Mouse (Mus musculus) kidney, adult 11 months (tissue): ENCODE results near the gene Gm20503.

ENCODE experiments used
- DNase-seq: peaks from one replicate; pipeline ENCODE4 v3.0.0; 2022

Gene Gm20503

GRCm38 (mm10) chr4:59002948-59003805 is at the start of gene Gm20503:
Gm20503 (plus strand) TSS chr4:59003210.
- DNase-seq: peak; percentile 89

GRCm38 (mm10) chr4:58961719-58962118 is 41.3 kb upstream of the Gm20503 start:
- DNase-seq: no peak

- DNase-seq: no peak
Measured at GRCm38 (mm10) chr4:58963271-58963670, 39.7 kb upstream of the Gm20503 start.

- no peak for DNase-seq
Measured at GRCm38 (mm10) chr4:58965136-58965535, 37.9 kb upstream of the Gm20503 start.

- no peak for DNase-seq
Measured at GRCm38 (mm10) chr4:58970678-58971077, 32.3 kb upstream of the Gm20503 start.

GRCm38 (mm10) chr4:58975711-58976110 is 27.3 kb upstream of the Gm20503 start:
- no peak for DNase-seq

- no peak for DNase-seq
Measured at GRCm38 (mm10) chr4:58981421-58981820, 21.6 kb upstream of the Gm20503 start.

GRCm38 (mm10) chr4:58982806-58983205 is 20.2 kb upstream of the Gm20503 start:
- no peak for DNase-seq

GRCm38 (mm10) chr4:58985157-58985648 is 17.8 kb upstream of the Gm20503 start:
- peak; percentile 54 for DNase-seq

GRCm38 (mm10) chr4:58986540-58987190 is 16.3 kb upstream of the Gm20503 start, which contains the start of gene Ptgr1:
Ptgr1 (minus strand) TSS chr4:58987119.
- peak; percentile 81 for DNase-seq

- peak; percentile 43 for DNase-seq
Measured at GRCm38 (mm10) chr4:58989303-58989898, 13.6 kb upstream of the Gm20503 start.

GRCm38 (mm10) chr4:58990609-58991434 is 12.2 kb upstream of the Gm20503 start:
- no peak for DNase-seq

- DNase-seq: no peak
Measured at GRCm38 (mm10) chr4:58992195-58992594, 10.8 kb upstream of the Gm20503 start.

GRCm38 (mm10) chr4:58994762-58995161 is 8.2 kb upstream of the Gm20503 start, which contains the start of gene Dnajc25:
Dnajc25 (plus strand) TSS chr4:58995062.
- DNase-seq: no peak

- no peak for DNase-seq
Measured at GRCm38 (mm10) chr4:58995251-58995693, 7.7 kb upstream of the Gm20503 start.

- DNase-seq: peak; percentile 25
Measured at GRCm38 (mm10) chr4:58997081-58997480, 5.9 kb upstream of the Gm20503 start.

GRCm38 (mm10) chr4:58998688-58999087 is 4.3 kb upstream of the Gm20503 start:
- no peak for DNase-seq

- DNase-seq: peak; percentile 53
Measured at GRCm38 (mm10) chr4:58999686-59000085, 3.3 kb upstream of the Gm20503 start.

- DNase-seq: no peak
Measured at GRCm38 (mm10) chr4:59000614-59001013, 2.4 kb upstream of the Gm20503 start.

GRCm38 (mm10) chr4:59003806-59004200 is 793 bp downstream of the Gm20503 start:
- no peak for DNase-seq

- DNase-seq: no peak
Measured at GRCm38 (mm10) chr4:59006211-59006610, 3.2 kb downstream of the Gm20503 start.

- DNase-seq: no peak
Measured at GRCm38 (mm10) chr4:59007016-59007415, 4.0 kb downstream of the Gm20503 start.
